Mouse (Mus musculus) spleen, adult 2 months (tissue): ENCODE measurements around the gene Teddm3. TPM values are rescaled to one million over a fixed set of nuclear protein-coding genes. Genes with fewer than 3 reads are reported as not detected.
"Not testable (repeated sequence)": the region's sequence is repeated elsewhere in the genome, so short reads cannot be mapped to it uniquely, and the experiment has no call there.

Experiments
- DNase-seq, 2 experiments: peaks; one replicate each; pipeline versions ENCODE4 v3.0.0 to v3.0.0-alpha.2; 2012 to 2021; ENCODE audit warnings: low spot score in 2 of 2, low read depth in 1 of 2
- H3K27ac ChIP-seq: fragments of 200-500 bp; 2 replicates; pipeline ENCODE4 v1.5.1; 2012; ENCODE audit warnings: low read length, inconsistent platforms; ENCODE audit not compliant: insufficient read depth
- H3K27me3 ChIP-seq: fragments of 200-500 bp; 2 replicates; pipeline ENCODE4 v1.6.1; 2012; ENCODE audit warnings: mild to moderate bottlenecking, moderate library complexity, low read length, inconsistent platforms; ENCODE audit not compliant: control insufficient read depth, insufficient read depth
- H3K36me3 ChIP-seq: fragments of 200-500 bp; 2 replicates; pipeline ENCODE4 v1.6.1; 2012; ENCODE audit warnings: mild to moderate bottlenecking, low read length, inconsistent platforms; ENCODE audit not compliant: control insufficient read depth, insufficient read depth
- H3K4me1 ChIP-seq: fragments of 200-500 bp; 2 replicates; pipeline ENCODE4 v1.6.1; 2011; ENCODE audit warnings: inconsistent platforms; ENCODE audit not compliant: control insufficient read depth, insufficient read depth, insufficient read length
- H3K4me3 ChIP-seq: fragments of 200-500 bp; 2 replicates; pipeline ENCODE4 v1.5.1; 2011; ENCODE audit warnings: mild to moderate bottlenecking, inconsistent platforms; ENCODE audit not compliant: insufficient read depth, insufficient read length; ENCODE audit errors: extremely low read depth
- CTCF ChIP-seq: fragments of 200-500 bp; IDR thresholded peaks from 2 replicates; pipeline ENCODE4 v1.5.1; 2011; ENCODE audit warnings: mild to moderate bottlenecking, inconsistent platforms; ENCODE audit not compliant: insufficient read depth, insufficient read length, insufficient replicate concordance; ENCODE audit errors: extremely low read depth
- POLR2A ChIP-seq: fragments of 200-500 bp; IDR thresholded peaks from 2 replicates; pipeline ENCODE4 v1.6.1; 2011; ENCODE audit warnings: low read depth, low read length, inconsistent platforms
- WGBS: fragments of 180-500 bp; shearing (Covaris S2); methylation state at CpG from one replicate; pipeline ENCODE4 v1.1.7; 2018; 5-methylcytosine and 5-hydroxymethylcytosine counted together
- polyA plus RNA-seq: library from polyadenylated mRNA; depleted of rRNA; stranded (reverse); fragments of >200 nt; gene quantifications from 2 replicates; pipeline ENCODE4 v1.2.3, GENCODE M21; 2012

Teddm3 gene
- polyA plus RNA-seq, 1 experiment: 0.25 TPM

DNA sequence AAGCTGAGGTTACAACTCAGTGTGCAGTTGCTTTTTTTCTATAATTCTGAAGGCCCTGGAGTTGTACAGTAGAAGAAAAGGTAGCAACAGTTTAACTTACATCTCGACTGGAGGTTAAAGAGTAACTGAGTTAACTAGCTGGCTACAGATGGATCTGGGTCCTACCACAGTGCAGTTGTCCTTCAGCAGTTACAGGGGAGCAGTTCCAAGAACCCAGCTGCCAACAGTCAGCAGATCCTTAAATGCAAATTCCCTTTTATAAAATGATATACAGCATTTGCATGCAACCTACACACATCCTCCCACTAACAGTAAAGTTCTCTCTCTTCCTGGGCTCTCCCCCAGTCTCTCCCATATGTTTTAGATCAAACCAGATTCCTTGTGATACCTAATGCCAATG is 28.3 kb upstream of the Teddm3 start:
- 64% methylated on average over 1 of the region's 1 CpGs for WGBS
- Histone ChIP-seq H3K27ac (no peak overlapping the region), H3K4me3 (no peak overlapping the region), H3K36me3 (no peaks in the 10 kb centered on the region), H3K4me1 (no peaks in the 10 kb centered on the region), H3K27me3 (no peaks in the 10 kb centered on the region)
- no peak for DNase-seq
- TF ChIP-seq POLR2A (no peak), CTCF (no peak)

DNA sequence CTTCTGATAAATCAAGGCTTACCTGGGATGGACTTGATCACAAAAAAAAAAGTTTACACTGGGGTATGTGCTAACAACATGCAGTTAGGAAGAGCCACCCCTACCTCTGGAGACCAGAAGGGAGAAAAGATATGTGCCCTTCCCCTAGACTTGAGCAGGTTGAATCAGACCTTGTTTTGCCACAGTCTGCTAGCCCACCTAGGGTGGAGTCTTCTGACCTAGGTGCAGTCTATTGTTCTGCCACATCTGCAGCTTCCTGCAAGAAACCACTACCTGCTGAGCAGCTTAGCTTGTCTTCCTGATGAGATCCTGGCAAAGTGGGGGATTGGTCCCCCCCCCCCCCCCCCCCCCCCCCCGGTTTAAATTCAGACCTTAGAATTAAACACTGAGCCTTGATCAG is 21.4 kb upstream of the Teddm3 start:
- no peak overlapping the region for H3K27ac ChIP-seq
- no peaks in the 10 kb centered on the region for H3K27me3 ChIP-seq
- no peaks in the 10 kb centered on the region for H3K4me1 ChIP-seq
- H3K4me3 ChIP-seq: no peak overlapping the region
- DNase-seq: no peak
- TF ChIP-seq CTCF (no peak), POLR2A (no peak)
- no CpG with 5 or more reads among the region's 1 CpGs for WGBS
- no peaks in the 10 kb centered on the region for H3K36me3 ChIP-seq

GRCm38 (mm10) chr16:21168730-21169129 is 14.9 kb upstream of the Teddm3 start:
- TF ChIP-seq POLR2A (no peak), CTCF (no peak)
- no peaks in the 10 kb centered on the region for H3K27me3 ChIP-seq
- DNase-seq: no peak
- 89% methylated on average over 13 of the region's 13 CpGs for WGBS
- no peaks in the 10 kb centered on the region for H3K4me1 ChIP-seq
- no peak overlapping the region for H3K27ac ChIP-seq
- H3K36me3 ChIP-seq: no peaks in the 10 kb centered on the region
- H3K4me3 ChIP-seq: no peak overlapping the region

- not testable (repeated sequence) for DNase-seq, H3K4me3 ChIP-seq, H3K27me3 ChIP-seq, H3K36me3 ChIP-seq, H3K27ac ChIP-seq, H3K4me1 ChIP-seq
- WGBS: 18% methylated on average over 17 of the region's 19 CpGs
Observed at GRCm38 (mm10) chr16:21165343-21166220, 11.8 kb upstream of the Teddm3 start.

- not testable (repeated sequence) for DNase-seq, H3K36me3 ChIP-seq, H3K4me1 ChIP-seq, H3K27me3 ChIP-seq, H3K27ac ChIP-seq, H3K4me3 ChIP-seq
- 71% methylated on average over 3 of the region's 3 CpGs for WGBS
Observed at GRCm38 (mm10) chr16:21163423-21163822, 9.6 kb upstream of the Teddm3 start.

DNA sequence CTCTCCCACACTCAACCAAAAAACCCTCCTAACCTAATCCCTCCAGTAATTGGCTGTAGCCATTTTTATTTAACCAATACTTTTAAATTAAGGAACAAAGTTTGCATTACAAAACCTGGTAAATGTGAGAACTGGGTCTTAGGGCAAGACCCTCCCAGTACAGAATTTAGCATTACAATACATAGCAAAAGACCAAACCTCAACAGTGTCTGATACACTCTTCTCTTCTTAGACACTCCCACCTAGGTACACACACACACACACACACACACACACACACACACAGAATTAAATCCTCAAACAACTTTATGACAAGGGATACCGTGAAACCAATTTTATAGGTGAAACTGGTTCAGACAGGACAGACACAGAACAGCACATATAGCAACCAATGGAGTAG is 5.4 kb upstream of the Teddm3 start:
- not testable (repeated sequence) for H3K36me3 ChIP-seq, H3K4me3 ChIP-seq, DNase-seq, H3K4me1 ChIP-seq, H3K27ac ChIP-seq, H3K27me3 ChIP-seq
- 94% methylated on average over 1 of the region's 1 CpGs for WGBS

DNA sequence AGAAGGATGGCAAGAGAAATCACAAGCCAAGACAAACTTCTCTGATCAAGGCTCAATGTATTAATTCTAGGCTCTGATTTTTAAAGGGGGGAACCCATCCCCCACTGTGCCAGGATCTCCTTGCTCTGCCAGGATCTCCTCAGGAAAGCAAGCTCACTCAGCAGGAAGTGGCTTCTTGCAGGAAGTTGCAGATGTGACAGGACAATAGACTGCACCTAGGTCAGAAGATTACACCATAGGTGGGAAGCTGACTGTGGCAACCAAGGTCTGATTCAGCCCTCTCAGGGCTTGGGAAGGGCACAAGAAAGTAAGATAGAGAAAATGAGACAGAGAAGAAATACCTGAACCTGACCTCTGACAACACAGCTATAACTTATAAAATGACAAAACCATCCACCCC is 2.5 kb upstream of the Teddm3 start:
- H3K4me3 ChIP-seq, H3K27me3 ChIP-seq, H3K4me1 ChIP-seq, DNase-seq, H3K36me3 ChIP-seq, H3K27ac ChIP-seq: not testable (repeated sequence)
